Mouse (Mus musculus) brain, adult 2 months (tissue): ENCODE measurements around the gene Sox9.

Source experiments
- DNase-seq: peaks from one replicate; pipeline ENCODE4 v3.0.0; 2011; ENCODE audit warnings: low read depth, low spot score

The Sox9 gene

DNA sequence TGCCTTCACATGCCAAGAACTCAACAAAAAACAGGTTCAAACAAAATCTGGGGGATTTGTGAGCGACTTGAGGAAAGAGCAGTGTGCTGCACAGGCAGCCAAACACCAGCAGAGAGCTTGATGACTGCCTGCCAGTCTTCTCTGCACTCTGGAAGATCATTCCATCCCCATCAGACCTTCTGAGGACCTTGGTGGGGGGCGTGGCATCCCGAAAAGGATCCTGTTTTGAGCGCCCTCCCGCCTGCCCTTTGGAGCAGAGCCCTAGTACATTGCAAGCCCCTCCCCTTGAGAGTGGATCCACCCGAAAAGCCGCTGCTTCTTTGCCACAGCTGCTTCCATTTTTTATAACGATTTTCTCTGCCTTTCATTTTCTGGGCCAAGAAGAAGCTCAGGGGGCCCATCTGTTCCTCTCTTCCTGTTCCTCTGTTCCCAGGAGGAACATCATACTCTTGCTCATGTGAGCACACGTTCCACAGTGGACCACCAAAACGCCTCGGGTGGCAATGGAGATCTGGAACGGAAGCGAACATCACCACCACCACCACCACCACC lies 16.9 kb downstream of the Sox9 start:
- DNase-seq, result no peak

DNA sequence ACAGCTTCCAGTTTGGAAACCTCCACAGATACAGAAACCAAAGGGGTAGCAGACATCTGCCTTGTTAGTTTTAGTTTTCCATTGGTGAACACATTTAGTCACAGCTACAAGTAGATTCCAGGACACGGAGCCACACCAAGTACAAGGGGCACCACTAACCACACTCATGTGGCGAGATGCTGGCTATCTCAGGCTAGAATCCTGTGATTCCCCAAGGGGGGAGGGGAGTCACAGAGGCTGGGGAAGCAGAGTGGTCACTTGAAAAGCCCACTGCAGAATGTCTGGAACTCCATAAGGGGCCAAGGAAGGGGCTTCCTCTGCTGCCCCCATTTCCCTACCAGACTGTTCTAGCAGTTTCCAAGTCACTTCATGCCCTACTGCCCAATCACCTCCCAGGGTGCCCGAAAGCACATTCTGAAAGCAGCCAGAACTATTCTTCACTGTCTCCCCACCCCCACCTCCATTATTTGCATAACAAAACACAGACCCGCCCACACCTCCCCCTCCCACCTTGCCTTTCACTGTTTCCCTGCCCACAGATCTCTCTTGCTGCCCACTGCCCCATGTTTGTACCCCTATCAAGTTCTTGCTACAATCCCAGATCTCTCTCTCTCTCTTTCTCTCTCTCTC lies 19.3 kb downstream of the Sox9 start:
- DNase-seq, result no peak

GRCm38 (mm10) chr11:112807838-112808506 lies 25.9 kb downstream of the Sox9 start:
- DNase-seq, result no peak

DNA sequence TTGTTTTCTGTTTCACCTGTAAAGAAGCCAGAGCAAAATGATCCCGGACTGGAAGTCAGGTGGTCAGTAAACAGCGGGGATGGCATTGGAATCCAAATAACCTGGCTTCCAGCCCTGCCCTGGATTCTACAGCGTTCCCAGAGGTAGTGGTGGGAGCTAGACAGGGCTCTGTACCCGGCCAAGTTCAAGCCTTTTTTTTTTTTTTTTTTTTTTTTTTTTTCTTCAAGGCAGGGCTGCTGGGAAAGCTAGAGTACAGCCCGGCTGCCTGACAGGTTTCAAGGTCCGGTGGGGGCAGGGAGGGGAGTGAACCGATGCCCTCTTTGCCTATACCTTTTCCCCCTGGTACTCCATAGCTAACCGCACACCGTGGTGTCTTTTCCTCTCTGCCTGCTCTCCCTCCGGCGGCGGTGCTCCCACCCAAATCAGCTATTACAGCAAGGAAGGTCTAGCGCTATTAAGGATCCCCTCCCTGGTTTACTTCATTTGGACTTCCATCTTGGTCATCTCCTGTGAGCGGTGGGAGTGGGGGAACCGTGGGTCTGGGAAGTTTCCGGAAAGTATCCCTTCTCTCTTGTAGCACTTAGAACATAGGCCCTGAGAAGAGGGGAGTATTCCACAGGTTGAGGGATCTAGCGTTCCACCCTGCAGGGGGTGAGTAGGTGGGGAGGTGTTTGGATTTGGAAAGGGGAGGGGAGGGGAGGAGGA lies 28.6 kb downstream of the Sox9 start:
- DNase-seq, result no peak

GRCm38 (mm10) chr11:112811152-112811871 lies 29.3 kb downstream of the Sox9 start:
- DNase-seq, result peak; percentile 71

GRCm38 (mm10) chr11:112817829-112818650 lies 36.0 kb downstream of the Sox9 start:
- DNase-seq, result no peak

DNA sequence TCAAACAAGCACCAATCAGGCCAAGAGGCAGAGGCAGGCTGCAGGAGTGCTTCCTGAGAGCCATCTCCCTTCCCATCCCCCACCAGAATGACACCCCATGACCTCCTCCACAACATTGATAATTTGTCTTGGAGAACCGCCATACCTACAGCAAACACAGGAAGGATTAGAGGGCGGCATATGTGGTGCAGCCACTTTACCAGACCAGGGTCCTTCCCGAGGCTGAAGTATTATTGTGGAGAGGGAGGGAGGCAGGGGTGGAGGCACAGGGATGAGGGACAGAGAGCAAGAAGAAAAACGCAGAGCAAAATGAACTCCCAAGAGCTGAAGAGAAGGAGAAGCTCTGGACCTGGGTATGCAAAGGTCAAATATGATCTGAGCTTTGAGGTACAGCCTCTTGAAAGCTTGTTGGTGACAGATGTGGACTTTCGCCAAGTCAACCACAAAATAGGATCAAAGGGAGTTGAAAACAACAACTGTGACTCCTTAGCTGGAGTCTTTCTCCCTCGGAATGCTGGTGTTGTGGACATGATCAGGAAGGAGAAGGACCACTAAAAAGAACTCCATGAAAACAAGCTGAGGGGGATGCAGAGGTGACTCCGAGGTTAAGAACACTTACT lies 36.7 kb downstream of the Sox9 start:
- no peak for DNase-seq

- no peak for DNase-seq
These were observed 39.5 kb downstream of the Sox9 start for GRCm38 (mm10) chr11:112821536-112821935.

GRCm38 (mm10) chr11:112824146-112824545 lies 42.1 kb downstream of the Sox9 start:
- DNase-seq, result peak; percentile 33

GRCm38 (mm10) chr11:112826193-112827043 lies 44.4 kb downstream of the Sox9 start:
- DNase-seq, result no peak

- DNase-seq, result no peak
These were observed 45.0 kb downstream of the Sox9 start for GRCm38 (mm10) chr11:112827044-112827347.

DNA sequence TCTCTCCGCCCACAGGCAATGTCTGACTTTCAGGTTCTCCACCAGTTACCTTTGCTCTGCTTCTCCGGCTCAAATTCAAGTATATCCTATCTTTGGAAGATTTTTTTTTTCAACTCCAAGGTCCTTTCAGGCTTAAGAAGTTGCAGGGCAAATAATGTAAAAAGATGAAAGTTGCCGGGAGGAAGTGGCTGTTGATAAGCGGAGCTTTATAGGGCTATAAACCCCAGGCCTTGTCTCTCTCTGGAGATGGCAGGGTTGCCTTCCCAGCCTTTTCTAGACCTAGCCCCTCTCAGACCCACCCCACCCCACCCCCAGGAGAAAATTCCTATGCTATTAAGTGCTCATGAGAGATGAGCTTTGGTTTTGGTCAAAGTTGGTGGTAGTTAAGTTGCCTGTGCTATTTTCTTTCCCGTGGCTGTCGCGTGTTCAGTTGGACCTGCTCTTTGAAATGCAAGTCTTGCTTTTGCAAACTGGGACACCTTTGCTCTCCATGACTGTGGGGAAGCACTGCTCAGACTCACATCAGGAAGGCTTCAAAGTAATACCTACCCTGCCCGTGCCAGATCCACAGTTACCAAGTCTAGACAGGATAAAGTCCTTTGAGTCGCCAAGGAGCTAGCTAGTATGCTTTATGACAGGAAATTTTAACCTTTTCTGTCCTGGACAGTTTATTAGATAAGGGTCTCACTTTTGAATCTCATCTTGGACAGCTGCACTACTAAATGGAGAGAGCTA lies 46.7 kb downstream of the Sox9 start:
- DNase-seq, result no peak

- DNase-seq, result peak; percentile 43
These were observed 52.4 kb downstream of the Sox9 start for GRCm38 (mm10) chr11:112834245-112835005.

DNA sequence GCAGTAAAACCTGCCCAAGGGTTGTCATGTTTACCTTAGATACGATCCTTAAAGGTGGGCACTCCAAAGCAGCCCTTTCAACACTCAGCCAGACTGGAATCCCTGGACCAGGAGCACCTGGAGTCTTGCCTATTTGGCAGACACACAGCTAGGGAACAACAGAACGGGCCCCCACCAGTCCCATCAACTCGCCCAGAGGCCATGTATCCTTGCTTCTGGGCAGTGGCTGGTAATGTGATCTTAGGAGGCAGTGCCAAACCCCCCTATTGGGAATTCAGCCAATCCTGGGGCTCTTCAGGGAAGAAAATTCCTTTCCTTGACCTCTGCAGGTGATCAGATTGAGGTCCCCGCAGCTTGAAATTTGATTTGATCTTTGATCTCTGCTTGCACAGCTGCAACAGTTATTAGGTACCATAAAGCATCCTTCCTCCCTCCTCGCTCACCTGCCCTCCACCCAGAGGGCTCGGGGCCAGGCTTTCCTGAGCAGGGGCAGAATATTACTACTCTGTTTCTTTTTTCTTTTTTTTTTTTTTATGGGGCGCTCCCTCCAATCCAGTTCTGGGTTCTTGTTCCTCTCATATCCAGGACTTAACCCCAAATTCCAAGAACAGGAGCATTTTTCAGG lies 53.6 kb downstream of the Sox9 start:
- DNase-seq, result no peak
